Mouse (Mus musculus) CD4-positive, CD25-positive, alpha-beta regulatory T cell, adult 2 months (primary cell): ENCODE measurements around the gene Nek5.
A peak's percentile ranks its signal among the peaks of the same experiment; 100 is the strongest.

ENCODE experiments used
- DNase-seq: peaks from one replicate; pipeline ENCODE4 v3.0.0-alpha.2; 2012; ENCODE audit warnings: low read depth, low spot score

Gene Nek5

GRCm38 (mm10) chr8:22089226-22089625 lies 35.6 kb downstream of the Nek5 start:
- DNase-seq, result no peak

- DNase-seq, result no peak
Measured at GRCm38 (mm10) chr8:22079313-22080007, 45.4 kb downstream of the Nek5 start.

DNA sequence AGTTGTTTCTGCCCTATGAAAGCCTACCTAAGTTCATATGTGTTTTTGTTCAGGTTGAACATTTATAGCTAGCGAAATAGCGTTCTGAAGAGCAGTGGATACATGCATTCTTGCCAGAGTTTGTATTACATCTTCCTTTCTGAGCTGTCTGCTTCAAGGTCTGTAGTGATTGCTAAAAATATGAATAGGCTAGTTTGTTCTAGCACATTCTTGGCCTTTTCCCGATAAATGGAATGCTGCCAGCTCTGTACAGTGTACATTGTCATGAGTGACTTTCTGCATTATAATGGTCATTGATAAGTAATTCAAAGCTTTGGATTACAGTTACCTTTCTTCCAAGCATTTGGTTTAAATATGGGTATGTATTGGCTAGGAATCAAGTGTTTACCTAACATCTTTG lies 63.7 kb downstream of the Nek5 start:
- no peak for DNase-seq

DNA sequence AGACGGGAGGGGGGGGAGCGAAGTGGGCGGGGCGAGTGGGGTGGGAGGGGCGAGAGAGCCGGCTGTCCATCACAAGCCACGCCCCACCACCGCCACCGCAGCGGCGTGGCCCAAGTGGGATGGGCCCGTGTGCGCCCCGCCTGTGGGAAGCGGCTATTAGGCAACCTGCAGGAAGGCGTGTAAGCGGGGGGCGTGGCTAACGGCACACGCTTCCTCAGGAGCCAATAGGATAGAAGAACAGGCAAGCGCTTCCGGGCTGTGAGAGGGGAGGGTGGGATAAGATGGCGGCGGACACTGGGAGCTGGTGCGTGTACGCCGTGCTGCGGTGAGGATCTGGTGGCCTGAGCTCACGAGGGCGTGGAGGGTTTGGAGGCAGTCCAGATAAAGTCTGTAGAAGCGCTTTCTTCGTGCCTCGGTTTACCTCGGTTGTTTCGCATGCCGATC lies 64.4 kb downstream of the Nek5 start, which contains the start of gene Alg11:
TSS of gene Alg11 (plus strand) at position 276 of the 444 bp plus-strand sequence.
- DNase-seq, result peak; percentile 99

DNA sequence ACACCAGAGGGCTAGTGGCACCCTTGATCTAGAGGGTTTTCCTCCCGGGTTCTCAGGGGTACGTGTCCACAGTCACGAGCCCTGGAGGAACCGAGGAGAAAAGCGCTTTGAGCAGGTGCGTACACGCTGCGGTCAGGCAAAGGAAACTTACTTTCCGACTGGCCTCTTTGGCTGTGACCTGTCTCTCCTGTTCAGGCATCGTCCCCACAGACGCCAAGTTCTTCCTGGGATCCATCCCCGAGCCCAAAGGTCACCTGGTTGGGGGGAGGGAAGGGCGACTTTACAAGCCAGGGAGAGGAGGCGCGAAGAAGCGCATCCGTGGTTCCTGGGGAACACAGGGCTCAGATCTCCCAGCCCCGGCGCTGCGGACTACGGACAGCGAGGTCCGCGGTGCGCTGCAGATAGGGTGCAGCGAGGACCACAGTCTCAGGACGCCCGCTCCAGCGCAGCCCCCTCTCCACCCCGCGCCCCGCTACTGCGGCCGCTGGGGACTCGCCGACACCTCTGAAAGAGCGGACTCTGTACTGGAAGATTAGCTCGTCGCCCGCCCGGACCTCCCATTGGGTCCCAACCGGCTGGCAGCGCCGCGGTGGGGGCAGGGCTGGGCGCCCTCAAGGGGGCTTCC lies 64.9 kb downstream of the Nek5 start, which contains the start of gene Atp7b:
TSS of gene Atp7b (minus strand) at position 485 of the 625 bp plus-strand sequence.
- peak; percentile 59 for DNase-seq

DNA sequence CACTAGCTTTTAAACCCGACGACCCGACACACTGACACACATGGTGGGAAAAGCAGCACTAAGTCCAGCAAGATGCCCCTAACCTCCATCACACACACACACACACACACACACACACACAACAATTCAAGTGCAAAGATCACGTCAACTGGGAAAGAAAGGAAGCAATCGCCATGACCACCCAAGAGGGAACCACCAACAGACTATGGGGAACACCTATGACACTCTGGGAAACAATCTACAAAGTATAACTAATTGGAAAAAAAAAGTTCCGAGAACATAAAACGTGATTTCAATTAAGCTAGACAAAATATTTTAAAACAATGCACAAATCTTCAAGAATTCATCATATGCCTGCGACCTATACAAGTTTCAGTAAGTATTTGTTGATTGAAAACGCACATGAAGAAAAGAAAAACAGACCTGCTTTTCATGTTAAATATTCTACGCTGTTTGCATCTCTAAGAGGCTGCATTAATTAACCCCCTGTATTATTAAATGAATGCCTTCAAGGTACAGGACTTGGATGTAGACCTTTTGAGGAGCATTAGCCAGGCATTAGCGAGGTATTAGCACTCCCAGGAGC lies 65.6 kb downstream of the Nek5 start:
- no peak for DNase-seq

GRCm38 (mm10) chr8:22058368-22058767 lies 66.5 kb downstream of the Nek5 start:
- DNase-seq, result no peak

GRCm38 (mm10) chr8:22056850-22057249 lies 68.0 kb downstream of the Nek5 start:
- DNase-seq, result no peak

- no peak for DNase-seq
Measured at GRCm38 (mm10) chr8:22055492-22055877, 69.4 kb downstream of the Nek5 start.

DNA sequence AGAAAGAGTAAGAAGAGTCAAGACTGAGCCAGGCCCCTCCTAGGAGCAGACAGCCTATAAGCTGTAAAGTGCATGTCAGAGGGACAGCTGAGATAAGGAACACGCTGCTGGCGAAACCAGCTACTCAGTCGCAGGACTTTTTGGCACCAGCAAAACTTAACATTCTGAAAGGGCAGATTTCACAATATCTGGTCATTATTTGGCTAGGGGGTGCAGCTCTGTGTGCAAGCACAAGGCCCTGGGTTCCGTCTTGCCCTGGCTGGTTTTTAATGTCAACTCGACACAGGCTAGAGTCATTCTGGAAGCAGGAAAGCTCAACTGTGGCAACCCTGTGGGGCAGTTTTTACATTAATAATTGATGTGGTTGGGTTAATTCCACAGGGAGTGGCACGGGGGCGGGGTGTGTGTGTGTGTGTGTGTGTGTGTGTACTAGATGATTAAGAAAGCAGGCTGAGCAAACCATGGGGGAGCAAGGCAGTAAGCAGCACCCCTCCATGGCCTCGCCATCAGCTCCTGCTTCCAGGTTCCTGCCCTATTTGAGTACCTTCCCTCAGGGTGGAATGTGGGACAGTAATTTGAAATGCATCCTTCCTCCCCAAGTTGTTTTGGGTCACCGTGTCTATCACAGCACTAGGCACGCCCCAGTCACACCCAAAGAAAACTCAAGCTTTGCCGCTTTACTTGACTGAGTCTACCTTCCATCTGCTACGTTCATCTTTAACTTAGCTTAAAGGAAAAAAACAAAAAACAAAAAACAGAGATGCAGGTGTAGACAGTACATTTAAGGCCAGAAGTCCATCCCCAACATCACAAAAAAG lies 70.0 kb downstream of the Nek5 start:
- DNase-seq, result no peak

DNA sequence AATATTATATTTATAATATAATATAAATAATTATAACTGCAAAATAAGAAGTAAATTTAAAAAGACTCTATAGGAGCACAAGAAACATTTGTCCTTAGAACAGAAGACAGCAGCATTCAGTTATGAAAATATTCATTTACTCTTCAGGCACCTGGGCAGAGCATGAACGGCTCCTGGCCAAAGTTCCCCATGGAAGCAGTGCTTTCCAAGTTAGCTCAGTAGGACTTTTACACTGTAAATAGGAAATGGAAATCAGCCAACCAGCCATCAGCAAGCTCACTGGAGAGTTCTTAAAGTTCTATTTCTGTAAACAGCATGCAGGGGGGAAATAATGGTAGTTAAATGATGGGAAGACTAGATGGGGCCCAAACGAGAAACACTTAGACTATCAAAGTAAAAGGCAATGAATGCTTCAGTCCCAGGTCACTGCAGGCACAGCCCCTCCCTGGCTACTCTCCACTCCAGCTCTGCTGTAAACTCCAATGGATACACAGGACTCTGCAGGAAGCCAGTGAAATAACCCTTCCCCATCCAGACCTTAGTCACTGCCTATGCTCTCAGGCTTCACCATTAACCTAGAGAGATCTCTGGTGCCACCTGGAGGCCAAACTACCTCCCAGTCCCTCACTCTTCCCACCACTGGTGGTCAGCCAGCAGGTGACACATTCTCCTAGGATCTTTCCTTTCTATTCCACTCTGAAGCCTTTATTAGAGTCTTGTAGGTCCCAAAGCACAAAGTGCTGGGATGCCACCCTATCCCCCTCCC lies 77.0 kb downstream of the Nek5 start:
- peak; percentile 65 for DNase-seq

DNA sequence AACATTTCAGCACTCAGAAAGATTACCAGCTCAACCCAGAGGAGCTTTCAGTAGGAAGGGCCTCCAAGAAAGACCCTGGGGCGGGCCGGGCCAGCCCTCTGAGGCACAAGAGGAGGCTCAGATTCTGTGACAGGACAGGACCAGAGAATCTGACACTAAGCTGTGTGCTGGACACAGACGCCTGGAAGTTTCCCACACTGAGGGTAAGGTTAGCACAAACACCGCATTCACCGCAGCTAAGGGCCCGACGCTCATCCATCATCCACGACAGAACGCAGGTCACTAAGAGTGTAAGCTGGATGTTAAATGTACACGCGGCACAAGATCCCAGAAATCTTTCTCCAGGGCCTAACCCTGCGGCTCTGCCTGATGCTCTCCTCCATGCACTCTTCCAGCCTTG lies 81.1 kb downstream of the Nek5 start:
- no peak for DNase-seq

- DNase-seq, result no peak
Measured at GRCm38 (mm10) chr8:22042515-22042914, 82.3 kb downstream of the Nek5 start.

- DNase-seq, result no peak
Measured at GRCm38 (mm10) chr8:22040153-22040509, 84.7 kb downstream of the Nek5 start.

GRCm38 (mm10) chr8:22039468-22040152 lies 85.2 kb downstream of the Nek5 start:
- DNase-seq, result no peak

DNA sequence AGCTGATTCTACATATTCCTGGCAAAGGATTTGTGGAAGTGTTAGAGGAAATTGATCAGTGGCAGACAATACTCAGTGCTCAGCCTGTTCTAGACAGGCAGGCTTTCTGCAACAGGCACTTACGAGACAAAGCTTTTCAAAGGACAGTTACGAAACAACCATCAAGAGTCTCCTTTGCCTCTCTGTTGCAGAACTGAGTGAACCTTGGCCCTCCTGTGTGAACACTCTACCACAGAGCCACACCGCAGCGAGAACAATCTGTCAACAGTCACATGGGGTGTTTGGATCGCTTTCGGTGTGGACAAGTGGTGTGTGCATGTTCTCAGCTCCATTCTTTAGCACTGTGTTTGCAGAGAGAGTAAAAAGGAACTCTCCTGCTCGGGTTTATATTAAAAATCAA lies 87.8 kb downstream of the Nek5 start:
- no peak for DNase-seq

GRCm38 (mm10) chr8:22036137-22036536 lies 88.7 kb downstream of the Nek5 start:
- no peak for DNase-seq

DNA sequence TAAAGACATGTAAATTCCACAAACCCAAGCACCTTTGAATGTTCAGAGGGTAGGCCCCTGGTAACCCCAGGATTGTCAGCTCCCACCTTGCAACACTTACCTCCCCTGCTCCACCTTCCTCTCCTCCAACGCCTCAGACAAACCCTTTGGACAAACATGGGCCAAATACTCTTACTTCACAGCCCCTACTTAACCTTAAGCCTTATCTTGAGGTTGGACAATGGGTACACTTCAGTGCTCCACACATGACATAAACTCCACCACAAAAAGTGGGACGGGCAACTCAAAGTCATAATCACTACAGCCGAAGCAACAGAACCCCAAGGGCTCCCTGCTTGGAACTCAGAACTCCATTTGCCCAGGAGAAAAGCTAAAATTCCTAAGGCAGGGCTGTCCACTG lies 93.9 kb downstream of the Nek5 start:
- no peak for DNase-seq

GRCm38 (mm10) chr8:22028973-22029372 lies 95.9 kb downstream of the Nek5 start:
- no peak for DNase-seq

GRCm38 (mm10) chr8:22025241-22025640 lies 99.6 kb downstream of the Nek5 start:
- no peak for DNase-seq
